Mouse (Mus musculus) cortical plate, adult 2 months (tissue): ENCODE measurements around the gene Shank1.

ENCODE experiments used
- CTCF ChIP-seq: fragments of 200-500 bp; IDR thresholded peaks from 2 replicates; pipeline ENCODE4 v1.5.1; 2011; ENCODE audit warnings: mild to moderate bottlenecking, control low read depth, low read length; ENCODE audit not compliant: insufficient read depth; ENCODE audit errors: extremely low read depth
- POLR2A ChIP-seq: fragments of 200-500 bp; IDR thresholded peaks from 2 replicates; pipeline ENCODE4 v1.6.1; 2011; ENCODE audit warnings: mild to moderate bottlenecking, low read length, control low read depth; ENCODE audit not compliant: insufficient read depth; ENCODE audit errors: extremely low read depth

GRCm38 (mm10) chr7:44276461-44277249 is 33.4 kb upstream of the Shank1 start:
- no peak for TF ChIP-seq CTCF
- no peak for TF ChIP-seq POLR2A
